Mouse (Mus musculus) limb, embryonic 10.5 days (tissue): ENCODE data around the gene Adprhl1. TPM values are rescaled to one million over a fixed set of nuclear protein-coding genes. Genes with fewer than 3 reads are reported as not detected.

ENCODE experiments used
- DNase-seq: peaks from one replicate; pipeline ENCODE4 v3.0.0-alpha.2; 2017; ENCODE audit warnings: low spot score
- H3K27ac ChIP-seq: fragments of 300-500 bp; sonication (generic); 2 replicates; pipeline ENCODE4 v1.5.1; 2016; ENCODE audit warnings: mild to moderate bottlenecking
- H3K27me3 ChIP-seq: fragments of 300-500 bp; sonication (generic); 2 replicates; pipeline ENCODE4 v1.6.1; 2016; ENCODE audit warnings: low read depth, mild to moderate bottlenecking; ENCODE audit not compliant: poor library complexity, severe bottlenecking
- H3K36me3 ChIP-seq: fragments of 300-500 bp; sonication (generic); 2 replicates; pipeline ENCODE4 v1.6.1; 2016; ENCODE audit warnings: mild to moderate bottlenecking, moderate library complexity
- H3K4me1 ChIP-seq: fragments of 300-500 bp; sonication (generic); 2 replicates; pipeline ENCODE4 v1.6.1; 2016
- H3K4me3 ChIP-seq: fragments of 300-500 bp; sonication (generic); 2 replicates; pipeline ENCODE4 v1.5.1; 2016; ENCODE audit warnings: mild to moderate bottlenecking, moderate library complexity
- H3K9me3 ChIP-seq: fragments of 300-500 bp; sonication (generic); replicated peaks from 2 replicates; pipeline ENCODE4 v1.6.1; 2016; ENCODE audit warnings: mild to moderate bottlenecking
- WGBS: fragments of 180-500 bp; shearing (Covaris S2); methylation state at CpG from one replicate; pipeline ENCODE4 v1.1.7; 2016; 5-methylcytosine and 5-hydroxymethylcytosine counted together
- polyA plus RNA-seq: library from polyadenylated mRNA; unstranded; fragments of >200 nt; fragmentation: Nextera tagmentation; extraction: Ambion mirVana; gene quantifications from 2 replicates; pipeline ENCODE4 v1.2.1, GENCODE M21; 2016

The Adprhl1 gene
- polyA plus RNA-seq = 0.14 TPM in 1 of 2 replicates, not detected in the other

DNA sequence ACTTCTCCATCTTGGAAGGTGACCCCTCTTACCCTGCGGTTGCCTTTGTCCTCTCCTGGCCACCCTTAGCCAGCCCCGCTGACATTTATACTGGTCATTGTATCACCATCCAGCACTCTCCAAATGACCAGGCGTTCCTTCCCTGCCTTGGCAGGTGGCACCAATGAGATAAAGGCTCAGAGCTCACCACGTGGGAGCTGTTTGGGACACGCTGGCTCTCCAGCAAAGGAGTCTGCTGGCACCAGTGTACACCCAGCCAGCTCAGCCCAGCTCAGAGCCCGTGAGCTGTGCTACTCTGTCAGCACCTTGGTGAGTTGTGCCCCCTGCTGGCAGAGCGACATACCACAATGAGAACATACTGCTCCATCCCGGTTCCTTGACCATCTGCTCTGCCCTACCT is at the start of gene Adprhl1:
TSS of gene Adprhl1 (minus strand) at position 144 of the 400 bp plus-strand sequence.
- Histone ChIP-seq H3K27me3 (no peaks in the 10 kb centered on the region), H3K9me3 (no peaks in the 10 kb centered on the region), H3K4me3 (no peak within 1 kb of the TSS), H3K36me3 (peaks cover 21% of the 10 kb centered on the region), H3K4me1 (no peaks in the 10 kb centered on the region), H3K27ac (no peak within 1 kb of the TSS)
- DNase-seq = peak; percentile 72
- 43% methylated on average over 8 of the region's 8 CpGs for WGBS

- H3K9me3 ChIP-seq = no peaks in the 10 kb centered on the region
- H3K27me3 ChIP-seq = no peaks in the 10 kb centered on the region
- 96% methylated on average over 7 of the region's 7 CpGs for WGBS
- no peaks in the 10 kb centered on the region for H3K4me1 ChIP-seq
- DNase-seq = no peak
- H3K27ac ChIP-seq = no peak overlapping the region
- H3K36me3 ChIP-seq = peaks cover 72% of the 10 kb centered on the region
- no peak overlapping the region for H3K4me3 ChIP-seq
These were observed 47.1 kb upstream of the Adprhl1 start for GRCm38 (mm10) chr8:13301036-13301435.

DNA sequence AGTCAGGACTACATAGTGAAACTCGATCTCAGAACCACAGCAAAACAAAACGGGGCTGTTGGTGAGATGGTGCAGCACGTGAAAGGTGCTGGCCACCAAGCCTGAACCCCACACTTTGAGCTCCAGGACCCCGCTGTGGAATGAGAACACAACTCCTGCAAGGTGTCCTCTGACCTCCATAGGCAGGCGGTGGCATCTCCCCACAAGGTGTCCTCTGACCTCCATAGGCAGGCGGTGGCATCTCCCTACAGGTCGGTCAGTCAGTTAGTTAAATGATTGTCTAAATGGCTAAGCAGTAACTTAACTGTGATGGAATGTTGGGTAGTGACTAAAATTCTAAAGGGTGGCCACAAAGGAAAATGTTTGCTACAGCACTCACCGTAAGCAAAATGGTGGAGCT is 45.6 kb upstream of the Adprhl1 start:
- Histone ChIP-seq H3K4me1 (no peaks in the 10 kb centered on the region), H3K4me3 (no peak overlapping the region), H3K9me3 (no peaks in the 10 kb centered on the region), H3K36me3 (peaks cover 74% of the 10 kb centered on the region), H3K27me3 (no peaks in the 10 kb centered on the region), H3K27ac (no peak overlapping the region)
- 95% methylated on average over 8 of the region's 8 CpGs for WGBS
- DNase-seq = no peak

- Histone ChIP-seq H3K27ac (no peak overlapping the region), H3K27me3 (no peaks in the 10 kb centered on the region), H3K4me1 (peaks cover 5% of the 10 kb centered on the region), H3K36me3 (peaks cover 63% of the 10 kb centered on the region), H3K9me3 (no peaks in the 10 kb centered on the region), H3K4me3 (no peak overlapping the region)
- WGBS = 93% methylated on average over 9 of the region's 9 CpGs
- DNase-seq = no peak
These were observed 39.9 kb upstream of the Adprhl1 start for GRCm38 (mm10) chr8:13293677-13294470.

DNA sequence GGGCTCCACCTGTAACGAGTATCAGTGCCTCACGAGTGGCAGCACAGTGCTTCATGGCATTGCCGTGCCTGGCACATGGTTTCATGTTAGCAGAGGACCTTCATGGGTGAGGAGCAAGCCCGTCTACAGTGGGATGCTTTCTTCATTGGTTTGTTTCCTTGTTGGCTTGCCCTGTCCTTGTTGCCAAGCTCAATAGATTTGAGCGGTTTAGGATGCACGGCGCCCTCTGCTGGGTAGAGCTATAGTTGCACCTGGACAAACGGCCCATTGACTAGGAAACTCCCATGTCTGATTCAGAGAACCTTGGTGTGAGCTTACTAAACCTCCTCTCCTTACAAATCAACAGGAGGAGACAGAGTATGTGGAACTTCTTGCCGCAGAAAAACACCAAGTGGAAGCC is 38.4 kb upstream of the Adprhl1 start:
- Histone ChIP-seq H3K4me3 (no peak overlapping the region), H3K27me3 (no peaks in the 10 kb centered on the region), H3K36me3 (peaks cover 56% of the 10 kb centered on the region), H3K9me3 (no peaks in the 10 kb centered on the region), H3K4me1 (peaks cover 13% of the 10 kb centered on the region), H3K27ac (no peak overlapping the region)
- WGBS = 30% methylated on average over 9 of the region's 9 CpGs
- DNase-seq = peak; percentile 87

DNA sequence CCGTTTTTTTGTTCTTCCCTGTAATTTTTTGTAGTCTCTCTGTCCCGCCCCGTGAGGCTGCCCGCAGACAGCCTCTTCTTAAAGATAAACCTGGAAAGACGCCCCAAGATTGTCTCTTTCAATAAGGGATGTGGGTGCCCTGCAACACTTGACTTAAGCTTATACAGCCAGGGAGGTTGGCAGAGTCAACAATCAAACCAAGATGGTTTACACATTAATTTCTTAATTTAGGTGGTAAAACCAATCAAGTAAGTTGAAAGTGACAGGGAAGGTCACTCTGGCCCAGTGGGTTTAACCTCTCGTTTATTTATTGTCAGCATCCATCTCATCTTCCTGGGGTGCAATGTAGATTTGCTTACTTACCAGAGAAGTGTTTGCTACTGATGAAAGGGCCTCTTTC is 34.7 kb upstream of the Adprhl1 start:
- Histone ChIP-seq H3K36me3 (peaks cover 20% of the 10 kb centered on the region), H3K4me3 (peak overlapping the region; percentile 88), H3K27ac (peak overlapping the region; percentile 94), H3K9me3 (no peaks in the 10 kb centered on the region), H3K27me3 (no peaks in the 10 kb centered on the region), H3K4me1 (peaks cover 23% of the 10 kb centered on the region)
- DNase-seq = no peak
- WGBS = 2% methylated on average over 6 of the region's 6 CpGs

GRCm38 (mm10) chr8:13287692-13288623 is 34.0 kb upstream of the Adprhl1 start, which contains the start of the genes Dcun1d2 and Tmco3:
Gene Dcun1d2 (minus strand): TSS chr8:13288131.
Gene Tmco3 (plus strand): TSS chr8:13288190.
- Histone ChIP-seq H3K9me3 (no peaks in the 10 kb centered on the region), H3K36me3 (peaks cover 15% of the 10 kb centered on the region), H3K27me3 (no peaks in the 10 kb centered on the region), H3K4me3 (peak within 1 kb of the TSS; percentile 88), H3K27ac (peak within 1 kb of the TSS; percentile 94), H3K4me1 (peaks cover 23% of the 10 kb centered on the region)
- DNase-seq = peak; percentile 96
- under 1% methylated on average over 79 of the region's 79 CpGs for WGBS

DNA sequence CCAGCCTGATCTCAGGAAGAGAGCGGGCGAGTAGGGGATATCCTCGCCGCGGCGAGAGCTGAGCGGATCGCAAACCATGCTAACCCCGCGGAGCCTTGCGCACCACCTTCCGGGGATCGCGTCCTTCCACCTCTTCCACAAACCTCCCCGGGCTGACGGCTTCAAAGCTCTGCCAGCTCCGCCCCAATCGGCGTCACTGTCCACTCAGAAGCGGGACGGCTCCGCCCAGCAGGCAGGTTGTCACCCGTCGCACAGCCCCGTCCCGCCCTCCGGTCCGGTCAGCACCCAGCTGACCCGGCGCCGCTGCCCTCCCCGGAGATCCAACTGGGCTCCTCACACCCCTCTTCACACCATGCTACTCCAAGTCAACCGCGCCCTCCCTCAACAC is 33.3 kb upstream of the Adprhl1 start:
- peak overlapping the region; percentile 94 for H3K27ac ChIP-seq

GRCm38 (mm10) chr8:13283200-13283599 is 29.2 kb upstream of the Adprhl1 start:
- Histone ChIP-seq H3K36me3 (no peaks in the 10 kb centered on the region), H3K27ac (no peak overlapping the region), H3K9me3 (no peaks in the 10 kb centered on the region), H3K4me1 (peaks cover 14% of the 10 kb centered on the region), H3K4me3 (no peak overlapping the region), H3K27me3 (no peaks in the 10 kb centered on the region)
- WGBS = 77% methylated on average over 1 of the region's 1 CpGs
- no peak for DNase-seq

More for the DNA sequence above, 33.3 kb upstream of the Adprhl1 start:
- peak; percentile 82 for DNase-seq
- under 1% methylated on average over 34 of the region's 34 CpGs for WGBS
- Histone ChIP-seq H3K4me1 (peaks cover 23% of the 10 kb centered on the region), H3K4me3 (peak overlapping the region; percentile 88), H3K9me3 (no peaks in the 10 kb centered on the region), H3K36me3 (peaks cover 8% of the 10 kb centered on the region), H3K27me3 (no peaks in the 10 kb centered on the region)

DNA sequence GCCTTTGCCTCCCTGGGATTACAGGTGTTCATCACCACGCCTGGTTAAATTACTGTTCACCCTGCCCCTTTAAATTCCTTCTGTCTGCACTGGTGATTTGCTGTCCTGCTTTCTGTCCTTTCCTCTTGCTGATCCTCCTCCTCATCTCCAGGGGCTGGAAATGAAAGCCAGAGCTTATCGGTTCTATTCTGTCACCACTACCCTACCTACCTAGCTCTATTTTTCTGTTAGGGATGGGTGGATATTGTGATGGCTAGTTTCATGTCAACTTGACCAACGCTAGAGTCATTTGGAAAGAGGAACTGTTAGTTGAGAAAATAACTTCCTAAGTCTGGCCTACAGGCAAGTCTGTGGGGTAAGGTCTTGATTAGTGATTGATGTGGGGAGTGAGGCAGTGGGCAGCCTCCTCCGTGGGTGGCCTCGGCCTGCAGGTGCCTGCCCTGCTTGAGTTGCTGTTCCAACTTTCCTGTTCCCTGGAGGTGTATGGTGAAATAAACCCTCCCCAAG is 23.0 kb upstream of the Adprhl1 start:
- no peak overlapping the region for H3K27ac ChIP-seq
- WGBS = 79% methylated on average over 5 of the region's 5 CpGs
- H3K36me3 ChIP-seq = peaks cover 7% of the 10 kb centered on the region
- peaks cover 8% of the 10 kb centered on the region; the same call in 1 of the 2 replicates for H3K4me1 ChIP-seq
- H3K27me3 ChIP-seq = no peaks in the 10 kb centered on the region
- no peak overlapping the region for H3K4me3 ChIP-seq
- no peak for DNase-seq
- H3K9me3 ChIP-seq = no peaks in the 10 kb centered on the region

- H3K9me3 ChIP-seq = no peaks in the 10 kb centered on the region
- peaks cover 31% of the 10 kb centered on the region for H3K36me3 ChIP-seq
- peaks cover 8% of the 10 kb centered on the region; the same call in 1 of the 2 replicates for H3K4me1 ChIP-seq
- no peaks in the 10 kb centered on the region for H3K27me3 ChIP-seq
- no peak overlapping the region for H3K27ac ChIP-seq
- DNase-seq = no peak
- no peak overlapping the region for H3K4me3 ChIP-seq
- 85% methylated on average over 5 of the region's 5 CpGs for WGBS
These were observed 18.9 kb upstream of the Adprhl1 start for GRCm38 (mm10) chr8:13272834-13273233.

- WGBS = 93% methylated on average over 2 of the region's 2 CpGs
- H3K4me1 ChIP-seq = no peaks in the 10 kb centered on the region
- H3K36me3 ChIP-seq = peaks cover 28% of the 10 kb centered on the region
- no peak overlapping the region for H3K27ac ChIP-seq
- no peaks in the 10 kb centered on the region for H3K9me3 ChIP-seq
- no peak for DNase-seq
- H3K4me3 ChIP-seq = no peak overlapping the region
- H3K27me3 ChIP-seq = no peaks in the 10 kb centered on the region
These were observed 13.6 kb upstream of the Adprhl1 start for GRCm38 (mm10) chr8:13267566-13267965.
